Mouse (Mus musculus) kidney, adult 2 months (tissue): Measurements from ENCODE around the gene Mxra8.

Experiments
- CTCF ChIP-seq: fragments of 200-500 bp; conservative IDR thresholded peaks from 2 replicates; pipeline ENCODE4 v1.5.1; 2011; ENCODE audit warnings: low read depth, mild to moderate bottlenecking, control low read depth, low read length, moderate library complexity, mixed read lengths; ENCODE audit not compliant: insufficient read depth, insufficient read length
- POLR2A ChIP-seq: fragments of 200-500 bp; IDR thresholded peaks from one replicate; pipeline ENCODE4 v1.6.1; 2011; ENCODE audit warnings: low read depth, low read length, control low read depth

DNA sequence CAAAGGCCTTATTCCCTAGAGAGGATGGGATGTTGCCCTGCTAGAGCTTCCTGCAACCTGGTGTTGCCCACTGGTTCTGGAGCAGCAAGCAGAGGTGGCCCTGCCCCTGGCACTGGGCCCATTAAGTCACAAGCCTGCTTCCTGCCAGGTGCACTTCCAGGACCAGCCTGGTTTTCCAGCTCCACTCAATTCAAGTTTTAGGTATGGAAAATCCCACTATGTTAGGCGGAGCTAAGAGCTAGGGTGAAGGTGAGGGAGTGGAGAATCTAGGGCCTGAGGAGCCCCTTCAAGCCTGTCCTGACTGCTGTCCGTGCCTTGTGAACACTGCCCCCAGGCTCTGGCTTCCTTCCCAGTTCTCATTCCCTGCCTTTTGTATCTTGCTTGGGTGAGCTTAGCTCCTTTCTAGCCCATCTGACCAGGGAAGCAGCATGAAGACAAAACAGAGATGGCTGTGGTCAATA, 12.5 kb downstream of the Mxra8 start:
- TF ChIP-seq CTCF: no peak
- no peak for TF ChIP-seq POLR2A
